ENCODE assay signal across 9 mouse cellular contexts in the genomic region with DNA sequence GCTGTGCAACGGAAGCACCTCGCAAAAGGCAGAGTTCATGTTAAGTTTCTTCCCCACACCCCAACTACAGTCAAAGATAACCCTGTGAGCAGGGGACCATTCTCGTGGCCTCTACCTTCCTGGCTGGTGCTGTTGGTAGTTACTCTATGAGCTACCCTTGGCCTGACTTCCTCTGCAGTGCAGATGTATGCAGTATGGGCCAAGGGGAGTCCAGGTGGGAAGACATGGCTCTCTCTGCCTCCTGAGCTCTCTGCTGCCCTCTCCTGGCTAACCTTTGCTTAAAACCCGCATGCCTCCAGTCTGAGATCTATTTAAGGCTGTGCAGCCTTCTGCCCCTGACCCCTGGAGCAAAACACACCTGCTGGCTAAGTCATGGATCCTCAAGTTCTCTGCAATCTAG. TPM values are rescaled to one million over a fixed set of nuclear protein-coding genes. Genes with fewer than 3 reads are reported as not detected.
DNase-seq lines count a peak whose midpoint lies in the region; ATAC-seq and TF ChIP-seq lines count a peak whose summit lies in the region.
"Had no signal": no experiment of that assay in that cellular context is flagged by ENCODE, and none has a peak within 500 bp of the region (broad histone marks: within the 10 kb centered on the region; RNA-seq: fewer than 3 reads in every experiment).

No protein-coding gene starts in this region.

- H3K9me3 ChIP-seq in kidney, embryonic 14.5 days (ENCODE audit: control insufficient read depth, low read length) = 0 out of 2 replicates have a peak, but pooled peaks cover 2% of the 10 kb centered on the region
- H3K9me3 ChIP-seq in embryonic facial prominence, embryonic 10.5 days = no peaks in the 10 kb centered on the region
- 0 out of 2 replicates have a peak, but pooled peaks cover 5% of the 10 kb centered on the region for H3K9me3 ChIP-seq in hindbrain, embryonic 13.5 days

- TF ChIP-seq POLR2A in small intestine, adult 2 months (IDR thresholded peaks at IDR 0.05; ENCODE audit: low read depth, low read length) = no peak

- 71% methylated on average over 4 of the region's 4 CpGs for WGBS in kidney, embryonic 14.5 days
- 74% methylated on average over 4 of the region's 4 CpGs for WGBS in embryonic facial prominence, embryonic 10.5 days
- 73% methylated on average over 4 of the region's 4 CpGs for WGBS in small intestine, adult 2 months
- WGBS in hindbrain, embryonic 13.5 days = 73% methylated on average over 4 of the region's 4 CpGs

- H3K4me3 ChIP-seq in kidney, embryonic 14.5 days (ENCODE audit: low read length) = no peak overlapping the region
- H3K4me3 ChIP-seq in embryonic facial prominence, embryonic 10.5 days = no peak overlapping the region
- H3K4me3 ChIP-seq in small intestine, adult 2 months (ENCODE audit: low read depth, low read length) = no peak overlapping the region
- H3K4me3 ChIP-seq in hindbrain, embryonic 13.5 days = no peak overlapping the region

- H3K27ac ChIP-seq in kidney, embryonic 14.5 days (ENCODE audit: low read depth, low read length) = no peak overlapping the region
- H3K27ac ChIP-seq in embryonic facial prominence, embryonic 10.5 days (replicated peaks) = no peak overlapping the region
- no peak overlapping the region for H3K27ac ChIP-seq in small intestine, adult 2 months (ENCODE audit: insufficient read depth, low read depth, low read length)
- H3K27ac ChIP-seq in hindbrain, embryonic 13.5 days = no peak overlapping the region

- no peaks in the 10 kb centered on the region for H3K4me1 ChIP-seq in kidney, embryonic 14.5 days (ENCODE audit: control insufficient read depth, insufficient read depth, low read length)
- no peaks in the 10 kb centered on the region for H3K4me1 ChIP-seq in embryonic facial prominence, embryonic 10.5 days
- H3K4me1 ChIP-seq in small intestine, adult 2 months (ENCODE audit: control insufficient read depth, insufficient read depth, insufficient read length, low read length) = no peaks in the 10 kb centered on the region
- H3K4me1 ChIP-seq in hindbrain, embryonic 13.5 days (replicated peaks) = no peaks in the 10 kb centered on the region

- no peaks in the 10 kb centered on the region for H3K27me3 ChIP-seq in kidney, embryonic 14.5 days (ENCODE audit: control insufficient read depth, insufficient read depth, low read length)
- no peaks in the 10 kb centered on the region for H3K27me3 ChIP-seq in embryonic facial prominence, embryonic 10.5 days (replicated peaks; ENCODE audit: low read depth, poor library complexity, severe bottlenecking)
- H3K27me3 ChIP-seq in small intestine, adult 2 months (ENCODE audit: control insufficient read depth, insufficient read depth, low read length) = no peaks in the 10 kb centered on the region
- H3K27me3 ChIP-seq in hindbrain, embryonic 13.5 days = 0 out of 2 replicates have a peak, but pooled peaks cover 2% of the 10 kb centered on the region

- no peaks in the 10 kb centered on the region for H3K36me3 ChIP-seq in kidney, embryonic 14.5 days (ENCODE audit: control insufficient read depth, insufficient read depth, low read length)
- no peaks in the 10 kb centered on the region for H3K36me3 ChIP-seq in embryonic facial prominence, embryonic 10.5 days (replicated peaks)
- no peaks in the 10 kb centered on the region for H3K36me3 ChIP-seq in small intestine, adult 2 months (ENCODE audit: control insufficient read depth, insufficient read depth, low read length)
- H3K36me3 ChIP-seq in hindbrain, embryonic 13.5 days = no peaks in the 10 kb centered on the region

- H3K9ac ChIP-seq in kidney, embryonic 14.5 days (ENCODE audit: low read depth, low read length) = no peak overlapping the region
- no peak overlapping the region for H3K9ac ChIP-seq in hindbrain, embryonic 13.5 days

- peak; percentile 41 for DNase-seq in kidney, postnatal 10 days
- DNase-seq in R1 (ENCODE audit: low read depth, low spot score) = peak; percentile 77
- peak; percentile 46 for DNase-seq in embryonic facial prominence, embryonic 10.5 days (ENCODE audit: low spot score)
- no peak for DNase-seq in layer of hippocampus, adult 18-20 months (ENCODE audit: low spot score in 2 of 2)

- no peak overlapping the region for H3K4me2 ChIP-seq in kidney, embryonic 14.5 days (replicated peaks; ENCODE audit: low read depth, low read length)
- no peak overlapping the region for H3K4me2 ChIP-seq in hindbrain, embryonic 13.5 days

- no peak for ATAC-seq in kidney, embryonic 14.5 days (ENCODE audit: low FRiP score, low TSS enrichment)
- ATAC-seq in erythroblast, adult 5-6 weeks (replicated peaks; ENCODE audit: low FRiP score, poor library complexity, severe bottlenecking) = no peak
- ATAC-seq in hindbrain, embryonic 13.5 days (ENCODE audit: low FRiP score) = no peak

- TF ChIP-seq CTCF in small intestine, adult 2 months (IDR thresholded peaks at IDR 0.05; ENCODE audit: extremely low read depth, insufficient read length, insufficient replicate concordance, low read depth, low read length) = peak; percentile 63; the same call in 1 of the 2 replicates

RNA-seq across cellular contexts. Expression of a gene that starts 10.2 kb away (rescaled TPM):
- 0.21 and 0.49 TPM in 2 replicates for polyA plus RNA-seq in kidney, embryonic 14.5 days (2014; fragmentation: Nextera tagmentation; extraction: Ambion mirVana)
- polyA plus RNA-seq in embryonic facial prominence, embryonic 10.5 days (2016; fragmentation: Nextera tagmentation; extraction: Ambion mirVana) = 0.10 TPM in 1 of 2 replicates, not detected in the other
- 0.46 and 0.77 TPM in 2 replicates for polyA plus RNA-seq in small intestine, adult 2 months (2012; rRNA removed)
- not detected for total RNA-seq in layer of hippocampus, adult 18-20 months (2021)
- 9.2 and 20.9 TPM in 2 replicates for total RNA-seq in erythroblast, adult 5-6 weeks (2015; ENCODE audit: low replicate concordance)
- 9.6 and 14.8 TPM in 2 replicates for total RNA-seq in erythroblast, adult 5-6 weeks (2017; ENCODE audit: low replicate concordance)
- not detected in 2 replicates for polyA plus RNA-seq in hindbrain, embryonic 13.5 days (2015; fragmentation: Nextera tagmentation; extraction: Ambion mirVana)
- total RNA-seq: layer of hippocampus, postnatal 25 days had no signal

RNA-seq across cellular contexts. Expression of a gene that starts 34.1 kb away (rescaled TPM):
- polyA plus RNA-seq in kidney, embryonic 14.5 days (2014; fragmentation: Nextera tagmentation; extraction: Ambion mirVana) = 0.91 and 1.2 TPM in 2 replicates
- polyA plus RNA-seq in embryonic facial prominence, embryonic 10.5 days (2016; fragmentation: Nextera tagmentation; extraction: Ambion mirVana) = 1.1 and 1.8 TPM in 2 replicates
- 0.76 and 0.91 TPM in 2 replicates for polyA plus RNA-seq in small intestine, adult 2 months (2012; rRNA removed)
- under 1 TPM; 0.41 to 0.50 TPM for total RNA-seq in layer of hippocampus, adult 18-20 months (2021)
- total RNA-seq in erythroblast, adult 5-6 weeks (2015; ENCODE audit: low replicate concordance) = 3.8 and 4.8 TPM in 2 replicates
- 3.7 and 7.1 TPM in 2 replicates for total RNA-seq in erythroblast, adult 5-6 weeks (2017; ENCODE audit: low replicate concordance)
- polyA plus RNA-seq in hindbrain, embryonic 13.5 days (2015; fragmentation: Nextera tagmentation; extraction: Ambion mirVana) = 0.69 and 1.2 TPM in 2 replicates

RNA-seq across cellular contexts. Expression of a gene that starts 45.0 kb away (rescaled TPM):
- not detected in 2 replicates for polyA plus RNA-seq in kidney, embryonic 14.5 days (2014; fragmentation: Nextera tagmentation; extraction: Ambion mirVana)
- polyA plus RNA-seq in embryonic facial prominence, embryonic 10.5 days (2016; fragmentation: Nextera tagmentation; extraction: Ambion mirVana) = not detected in 2 replicates
- 0.37 TPM in 1 of 2 replicates, not detected in the other for polyA plus RNA-seq in small intestine, adult 2 months (2012; rRNA removed)
- not detected for total RNA-seq in layer of hippocampus, adult 18-20 months (2021)
- not detected in 2 replicates for total RNA-seq in erythroblast, adult 5-6 weeks (2015; ENCODE audit: low replicate concordance)
- 0.60 and 2.2 TPM in 2 replicates for total RNA-seq in erythroblast, adult 5-6 weeks (2017; ENCODE audit: low replicate concordance)
- not detected in 2 replicates for polyA plus RNA-seq in hindbrain, embryonic 13.5 days (2015; fragmentation: Nextera tagmentation; extraction: Ambion mirVana)
- total RNA-seq: layer of hippocampus, postnatal 25 days had no signal

Comparison
In these comparisons a context has a peak if more than half of its experiments do, and no peak if none do; other contexts are left out.
1. DNase-seq: peak in kidney, postnatal 10 days (single experiment), R1 (single experiment) and embryonic facial prominence, embryonic 10.5 days (single experiment); none in layer of hippocampus, adult 18-20 months (0 of 2).